Mouse (Mus musculus) heart, postnatal 36 days (tissue): ENCODE measurements around the gene Gm8978. TPM values are rescaled to one million over a fixed set of nuclear protein-coding genes. Genes with fewer than 3 reads are reported as not detected.
"Not testable (repeated sequence)": the region's sequence is repeated elsewhere in the genome, so short reads cannot be mapped to it uniquely, and the experiment has no call there.

Experiments used
- DNase-seq, 2 experiments: peaks; one replicate each; pipeline ENCODE4 v3.0.0; 2021 to 2022
- intact Hi-C: fragments of 180-260 bp; cut with DNase I; formaldehyde crosslinking; loops from one replicate; pipeline ENCODE4 v1.15.1; 2025
- microRNA-seq, 2 experiments: library from miRNA; unstranded; fragments of <30 nt; microRNA quantifications; one replicate each; pipeline ENCODE4 v1.2.0; 2021; ENCODE audit warnings: borderline number of aligned reads in 2 of 2
- total RNA-seq, 2 experiments: library from RNA; stranded (reverse); gene quantifications; 2 replicates each; pipeline ENCODE4 v1.2.3; 2021

Gene Gm8978
- not detected for total RNA-seq

GRCm38 (mm10) chr19:33625152-33625551, at the start of gene Gm8978:
Gene Gm8978, minus strand, starts transcription at chr19:33625252.
- DNase-seq, intact Hi-C loops: not testable (repeated sequence)

GRCm38 (mm10) chr19:33589626-33590302, 35.3 kb downstream of the Gm8978 start:
- peak; percentile 48 to 78 for DNase-seq
- intact Hi-C loops: loop anchor here (10.0 kb wide), 2 partner anchors 175 to 195 kb away; partner anchors contain the start of genes Lipo3 and Rnls

GRCm38 (mm10) chr19:33568551-33568950, 56.5 kb downstream of the Gm8978 start:
- DNase-seq, intact Hi-C loops: not testable (repeated sequence)

Small RNAs within 50 kb of the gene (microRNA-seq; reads per million reads assigned to microRNA genes)
- 0 reads per million in 2 experiments for gene Gm27440

Other genes starting within 250 kb of the Gm8978 start
- 10 to 100 TPM; 14.3 to 16.2 TPM for gene Rnls, start 233.0 kb downstream of the Gm8978 start, total RNA-seq
- gene Lipo4, start 107.5 kb downstream of the Gm8978 start, total RNA-seq: under 1 TPM; 0.14 to 0.33 TPM
- gene Lipo2, start 126.1 kb upstream of the Gm8978 start, total RNA-seq: under 1 TPM; 0.22 to 0.30 TPM
- 1 to 10 TPM; 8.4 to 8.6 TPM for gene Lipo3, start 136.7 kb upstream of the Gm8978 start, total RNA-seq
- gene Lipo1, start 162.2 kb upstream of the Gm8978 start, total RNA-seq: not detected